Mouse (Mus musculus) myocyte (in vitro differentiated cells): ENCODE data around the gene a.

Experiments
- E2F4 ChIP-seq: IDR thresholded peaks from one replicate; pipeline ENCODE4 v1.6.1; 2011; ENCODE audit warnings: mild to moderate bottlenecking, control low read depth, moderate library complexity; ENCODE audit not compliant: insufficient read depth
- MAX ChIP-seq: IDR thresholded peaks from one replicate; pipeline ENCODE4 v1.6.1; 2011; ENCODE audit warnings: low read depth, mild to moderate bottlenecking, control low read depth
- POLR2A ChIP-seq: IDR thresholded peaks from one replicate; pipeline ENCODE4 v1.6.1; 2011; ENCODE audit warnings: low read depth, mild to moderate bottlenecking, control low read depth, moderate library complexity; ENCODE audit not compliant: insufficient read length

GRCm38 (mm10) chr2:154920896-154921295, 129.7 kb downstream of the a start:
- no peak for TF ChIP-seq POLR2A
- TF ChIP-seq MAX, result no peak
- TF ChIP-seq E2F4, result no peak
